Mouse (Mus musculus) cerebellum, adult 2 months (tissue): ENCODE measurements around the gene Spp1.

Experiments
- CTCF ChIP-seq: fragments of 200-500 bp; IDR thresholded peaks from 2 replicates; pipeline ENCODE4 v1.5.1; 2011; ENCODE audit warnings: low read depth, mild to moderate bottlenecking, control low read depth, low read length, moderate library complexity, borderline replicate concordance; ENCODE audit not compliant: insufficient read depth
- POLR2A ChIP-seq: fragments of 200-500 bp; IDR thresholded peaks from 2 replicates; pipeline ENCODE4 v1.6.1; 2011; ENCODE audit warnings: low read length, control low read depth, borderline replicate concordance; ENCODE audit not compliant: insufficient read depth

DNA sequence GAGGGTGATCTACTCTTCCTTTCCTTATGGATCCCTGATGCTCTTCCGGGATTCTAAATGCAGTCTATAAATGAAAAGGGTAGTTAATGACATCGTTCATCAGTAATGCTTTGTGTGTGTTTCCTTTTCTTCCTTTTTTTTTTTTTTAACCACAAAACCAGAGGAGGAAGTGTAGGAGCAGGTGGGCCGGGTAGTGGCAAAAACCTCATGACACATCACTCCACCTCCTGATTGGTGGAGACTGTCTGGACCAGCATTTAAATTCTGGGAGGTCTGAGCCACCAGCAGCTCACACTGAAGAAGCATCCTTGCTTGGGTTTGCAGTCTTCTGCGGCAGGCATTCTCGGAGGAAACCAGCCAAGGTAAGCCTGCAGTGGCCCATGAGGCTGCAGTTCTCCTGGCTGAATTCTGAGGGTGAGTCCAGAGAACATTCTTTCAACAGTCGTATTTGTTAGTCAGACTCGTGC is at the start of gene Spp1:
- no peak for TF ChIP-seq POLR2A
- no peak for TF ChIP-seq CTCF
